8 mouse cellular contexts compared by ENCODE assay signal in the genomic region with DNA sequence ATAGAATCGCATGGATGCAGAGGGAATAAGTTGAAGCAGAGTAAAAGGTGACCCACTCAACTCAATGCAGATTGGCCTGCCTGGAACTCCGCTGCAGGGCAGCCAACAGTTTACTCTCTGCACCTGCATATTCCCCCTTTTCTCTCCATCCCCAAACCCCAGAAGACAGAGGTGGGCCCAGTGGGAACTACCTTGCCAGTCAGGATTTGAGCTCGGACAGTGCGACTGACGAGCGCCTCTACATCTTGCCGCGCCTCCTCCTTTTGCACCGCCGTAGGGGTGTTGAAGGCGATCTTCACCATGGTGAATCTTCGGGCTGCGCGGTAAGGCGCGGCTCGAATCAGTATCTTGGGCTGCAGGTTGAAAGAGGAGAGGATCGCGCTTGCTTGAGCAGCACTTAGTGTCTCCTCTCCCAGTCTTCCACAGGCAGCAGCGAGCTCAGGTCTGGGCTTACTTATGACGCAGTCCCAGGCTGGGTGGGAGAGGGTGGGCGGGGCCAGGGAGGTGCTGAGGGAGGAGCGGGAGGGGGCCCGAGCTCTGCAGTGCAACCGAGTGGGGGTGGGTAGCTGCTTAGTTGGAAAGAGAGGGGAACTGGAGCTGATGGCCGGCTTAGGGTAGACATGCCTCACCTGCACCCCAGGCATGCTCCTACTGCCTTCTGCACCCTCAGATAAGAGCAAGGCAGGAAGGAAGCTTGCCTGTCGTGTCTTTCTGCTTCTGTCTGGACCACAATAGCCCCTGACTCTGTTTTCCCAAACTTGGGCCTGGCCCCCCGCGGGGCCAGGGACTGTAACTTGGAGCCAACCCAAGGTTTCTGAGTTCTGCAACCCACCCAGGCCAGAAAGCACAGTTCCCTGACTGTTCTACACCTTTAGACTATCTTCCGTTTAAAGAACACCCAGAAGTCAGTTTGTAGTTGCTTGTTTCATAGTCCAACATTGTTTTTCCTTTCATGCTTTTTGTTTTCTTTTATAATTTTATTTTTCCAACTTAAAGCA. TPM values are rescaled to one million over a fixed set of nuclear protein-coding genes. Genes with fewer than 3 reads are reported as not detected.
A peak's percentile ranks its signal among the peaks of the same experiment; 100 is the strongest.
DNase-seq lines count a peak whose midpoint lies in the region; ATAC-seq lines count a peak whose summit lies in the region.

A gene (minus strand): TSS at position 462 of the 998 bp plus-strand sequence.

- H3K27me3 ChIP-seq in hindbrain, embryonic 15.5 days: 0 out of 2 replicates have a peak, but pooled peaks cover 2% of the 10 kb centered on the region
- no peaks in the 10 kb centered on the region; the same call in 1 of the 2 replicates for H3K27me3 ChIP-seq in midbrain, embryonic 11.5 days (ENCODE audit: control insufficient read depth, insufficient read depth, low read length)

- peak; percentile 4 to 5 for DNase-seq in cerebellum, postnatal 36 days
- no peak for DNase-seq in cerebellum, adult 9-10 months
- DNase-seq in gastrocnemius, postnatal 10 days: peak; percentile 34
- peak; percentile 17 for DNase-seq in left cerebral cortex, postnatal 4 days
- DNase-seq in midbrain, embryonic 11.5 days (ENCODE audit: low spot score, missing footprints): peak; percentile 92
- peak; percentile 1 to 3 for DNase-seq in spleen, postnatal 36 days (ENCODE audit: low spot score in 2 of 2)

- no peak within 1 kb of the TSS for H3K27ac ChIP-seq in brown adipose tissue, adult 24 weeks (replicated peaks; ENCODE audit: low read depth, low read length)
- H3K27ac ChIP-seq in hindbrain, embryonic 15.5 days (replicated peaks): 0 out of 2 replicates have a peak within 1 kb of the TSS, but pooled peaks have one; percentile 21
- no peak within 1 kb of the TSS for H3K27ac ChIP-seq in midbrain, embryonic 11.5 days (ENCODE audit: low read depth, low read length)

- H3K4me3 ChIP-seq in brown adipose tissue, adult 24 weeks (ENCODE audit: insufficient read depth, low read depth, low read length): peak within 1 kb of the TSS; percentile 53
- H3K4me3 ChIP-seq in hindbrain, embryonic 15.5 days: peak within 1 kb of the TSS; percentile 50
- peak within 1 kb of the TSS; percentile 44 for H3K4me3 ChIP-seq in midbrain, embryonic 11.5 days (ENCODE audit: low read depth, low read length)

- H3K9me3 ChIP-seq in hindbrain, embryonic 15.5 days: no peaks in the 10 kb centered on the region
- H3K9me3 ChIP-seq in midbrain, embryonic 11.5 days (ENCODE audit: control insufficient read depth, low read length): no peaks in the 10 kb centered on the region

- intact Hi-C loops in left cerebral cortex, postnatal 4 days (cut with DNase I): no loop called here

- peak within 1 kb of the TSS; percentile 41 for H3K9ac ChIP-seq in hindbrain, embryonic 15.5 days
- peak within 1 kb of the TSS; percentile 51 for H3K9ac ChIP-seq in midbrain, embryonic 11.5 days (ENCODE audit: low read length)

- H3K4me2 ChIP-seq in hindbrain, embryonic 15.5 days: peak within 1 kb of the TSS; percentile 70
- peak within 1 kb of the TSS; percentile 52 for H3K4me2 ChIP-seq in midbrain, embryonic 11.5 days

- no peaks in the 10 kb centered on the region for H3K4me1 ChIP-seq in brown adipose tissue, adult 24 weeks (ENCODE audit: control insufficient read depth, insufficient read depth, insufficient read length, low read length)
- H3K4me1 ChIP-seq in hindbrain, embryonic 15.5 days (replicated peaks): no peaks in the 10 kb centered on the region
- H3K4me1 ChIP-seq in midbrain, embryonic 11.5 days (ENCODE audit: control insufficient read depth, insufficient read depth, low read length): no peaks in the 10 kb centered on the region

- H3K36me3 ChIP-seq in hindbrain, embryonic 15.5 days: no peaks in the 10 kb centered on the region
- H3K36me3 ChIP-seq in midbrain, embryonic 11.5 days (ENCODE audit: control insufficient read depth, insufficient read depth, low read length): no peaks in the 10 kb centered on the region

- 22% methylated on average over 30 of the region's 30 CpGs for WGBS in hindbrain, embryonic 15.5 days
- WGBS in midbrain, embryonic 11.5 days: 11% methylated on average over 29 of the region's 30 CpGs

- peak; percentile 95 for ATAC-seq in hindbrain, embryonic 15.5 days (ENCODE audit: low FRiP score, low read depth)
- peak; percentile 96 for ATAC-seq in midbrain, embryonic 11.5 days (ENCODE audit: low FRiP score)

RNA-seq across cellular contexts. Expression of the gene that starts here (rescaled TPM):
- polyA plus RNA-seq in brown adipose tissue, adult 24 weeks (2012; ENCODE audit: insufficient read depth, insufficient read length, missing spikeins): 6.3 and 7.8 TPM in 2 replicates
- 1,000 to 10,000 TPM; 1,132 to 1,192 TPM for total RNA-seq in gastrocnemius, postnatal 10 days (2021)
- polyA plus RNA-seq in hindbrain, embryonic 15.5 days (2015; fragmentation: Nextera tagmentation; extraction: Ambion mirVana): 143 and 176 TPM in 2 replicates
- total RNA-seq in left cerebral cortex, postnatal 4 days (2021): 10 to 100 TPM; 56.9 to 63.9 TPM
- polyA plus RNA-seq in midbrain, embryonic 11.5 days (2014; fragmentation: Nextera tagmentation; extraction: Ambion mirVana): 161 and 195 TPM in 2 replicates

Comparison
In these comparisons a context has a peak if more than half of its experiments do, and no peak if none do; other contexts are left out.
1. RNA of the gene that starts here (total RNA-seq): 1,132 to 1,192 TPM in gastrocnemius, postnatal 10 days; 56.9 to 63.9 TPM in left cerebral cortex, postnatal 4 days; every median in the first group is over 10 times any median in the second.
2. RNA of the gene that starts here (polyA plus RNA-seq): 161 to 195 TPM in midbrain, embryonic 11.5 days and 143 to 176 TPM in hindbrain, embryonic 15.5 days; 6.3 to 7.8 TPM in brown adipose tissue, adult 24 weeks; every median in the first group is over 10 times any median in the second.
3. Peak in every context shown above with its lines, with median percentiles within 50 percentile points of each other: H3K4me3 ChIP-seq.